Mouse (Mus musculus): ENCODE measurements around the gene Sez6l2.

GRCm38 (mm10) chr7:126941801-126942200, 8.6 kb upstream of the Sez6l2 start:
- TF ChIP-seq CTCF (IDR thresholded peaks at IDR 0.05) (no peak), EP300 (IDR thresholded peaks at IDR 0.05) (no peak)

Measured in lung, postnatal 0 days (tissue).